Mouse (Mus musculus) stomach, embryonic 16.5 days (tissue): Measurements from ENCODE around the gene Kifc1. TPM values are rescaled to one million over a fixed set of nuclear protein-coding genes. Genes with fewer than 3 reads are reported as not detected.

ENCODE experiments used
- ATAC-seq: fragments of 200-750 bp; cut with Nextera tagmentation; 2 replicates; pipeline ENCODE4 v1.8.0; 2017; ENCODE audit warnings: moderate number of reproducible peaks, moderate TSS enrichment; ENCODE audit not compliant: insufficient read depth, low FRiP score
- H3K27ac ChIP-seq: fragments of 300-500 bp; sonication (generic); 2 replicates; pipeline ENCODE4 v1.5.1; 2014; ENCODE audit warnings: low read length
- H3K27me3 ChIP-seq: fragments of 300-500 bp; sonication (generic); 2 replicates; pipeline ENCODE4 v1.6.1; 2014; ENCODE audit warnings: low read length, control low read depth, mixed read lengths; ENCODE audit not compliant: control insufficient read depth, insufficient read depth
- H3K36me3 ChIP-seq: fragments of 300-500 bp; sonication (generic); 2 replicates; pipeline ENCODE4 v1.6.1; 2014; ENCODE audit warnings: low read length; ENCODE audit not compliant: control insufficient read depth, insufficient read depth
- H3K4me1 ChIP-seq: fragments of 300-500 bp; sonication (generic); 2 replicates; pipeline ENCODE4 v1.6.1; 2014; ENCODE audit warnings: low read length, control low read depth, mixed read lengths; ENCODE audit not compliant: control insufficient read depth, insufficient read depth
- H3K4me2 ChIP-seq: fragments of 300-500 bp; sonication (generic); 2 replicates; pipeline ENCODE4 v1.6.1; 2014; ENCODE audit warnings: low read depth, low read length, mixed read lengths
- H3K4me3 ChIP-seq: fragments of 300-500 bp; sonication (generic); replicated peaks from 2 replicates; pipeline ENCODE4 v1.5.1; 2014; ENCODE audit warnings: mild to moderate bottlenecking, low read length
- H3K9ac ChIP-seq: fragments of 300-500 bp; sonication (generic); 2 replicates; pipeline ENCODE4 v1.6.1; 2014; ENCODE audit warnings: low read length
- H3K9me3 ChIP-seq: fragments of 300-500 bp; sonication (generic); replicated peaks from 2 replicates; pipeline ENCODE4 v1.6.1; 2016; ENCODE audit warnings: low read length, control low read depth; ENCODE audit not compliant: control insufficient read depth
- WGBS: fragments of 180-500 bp; shearing (Covaris S2); extraction: QIAGEN DNeasy Blood & Tissue Kit; methylation state at CpG from one replicate; pipeline ENCODE4 v1.1.7; 2014; 5-methylcytosine and 5-hydroxymethylcytosine counted together
- polyA plus RNA-seq: library from polyadenylated mRNA; unstranded; fragments of >200 nt; fragmentation: Nextera tagmentation; extraction: Ambion mirVana; gene quantifications from 2 replicates; pipeline ENCODE4 v1.2.1, GENCODE M21; 2015

Gene Kifc1
- polyA plus RNA-seq, 1 experiment from 2014 or later: 6.9 TPM

- under 1% methylated on average over 42 of the region's 45 CpGs for WGBS
These were observed 40.1 kb upstream of the Kifc1 start for GRCm38 (mm10) chr17:33930280-33931158.

GRCm38 (mm10) chr17:33929371-33930279 lies 39.2 kb upstream of the Kifc1 start, which contains the start of gene Rgl2:
TSS of gene Rgl2 (plus strand) at chr17:33929543.
- WGBS: under 1% methylated on average over 74 of the region's 80 CpGs
- Histone ChIP-seq H3K27ac (peak within 1 kb of the TSS; percentile 99), H3K4me1 (peaks cover 19% of the 10 kb centered on the region), H3K36me3 (no peaks in the 10 kb centered on the region), H3K4me3 (peak within 1 kb of the TSS; percentile 63), H3K27me3 (no peaks in the 10 kb centered on the region), H3K9me3 (no peaks in the 10 kb centered on the region), H3K4me2 (peak within 1 kb of the TSS; percentile 68), H3K9ac (peak within 1 kb of the TSS; percentile 82)
- peak; percentile 89 for ATAC-seq

More at GRCm38 (mm10) chr17:33930280-33931158, 40.1 kb upstream of the Kifc1 start:
- H3K4me3 ChIP-seq: peak overlapping the region; percentile 63
- H3K4me1 ChIP-seq: peaks cover 19% of the 10 kb centered on the region
- H3K9me3 ChIP-seq: no peaks in the 10 kb centered on the region
- peak; percentile 19; the same call in 1 of the 2 replicates for ATAC-seq
- H3K9ac ChIP-seq: peak overlapping the region; percentile 82
- peak overlapping the region; percentile 68 for H3K4me2 ChIP-seq
- no peaks in the 10 kb centered on the region for H3K27me3 ChIP-seq
- H3K27ac ChIP-seq: peak overlapping the region; percentile 99
- 0 out of 2 replicates have a peak, but pooled peaks cover 3% of the 10 kb centered on the region for H3K36me3 ChIP-seq

DNA sequence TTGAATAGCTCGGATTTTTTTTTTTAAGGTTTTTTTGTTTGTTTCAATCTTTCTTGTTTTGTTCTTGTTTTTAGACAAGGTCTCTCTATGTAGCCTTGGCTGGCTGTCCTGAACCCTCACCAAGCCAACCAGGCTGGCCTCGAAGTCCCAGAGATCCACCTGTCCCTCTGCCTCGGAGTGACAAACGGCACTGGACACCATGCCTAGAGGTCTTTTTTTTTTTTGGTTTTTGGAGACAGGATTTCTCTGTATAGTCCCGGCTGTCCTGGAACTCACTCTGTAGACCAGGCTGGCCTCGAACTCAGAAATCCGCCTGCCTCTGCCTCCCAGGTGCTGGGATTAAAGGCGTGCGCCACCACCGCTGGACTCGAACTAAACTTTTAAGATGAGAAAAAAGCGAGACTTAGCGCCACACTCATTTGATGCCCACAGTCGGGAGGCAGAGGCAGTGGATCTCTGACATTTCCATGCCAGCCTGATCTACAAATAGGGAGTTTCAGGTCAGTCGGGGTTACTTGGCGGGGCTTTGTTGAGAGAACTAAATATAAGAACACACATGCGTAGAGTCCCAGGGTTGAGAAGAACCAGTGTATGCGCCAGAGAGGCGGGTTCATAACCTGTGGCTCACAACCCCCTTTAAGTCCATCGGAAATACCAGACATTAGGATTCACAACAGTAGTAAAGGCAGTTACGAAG lies 37.9 kb upstream of the Kifc1 start:
- 58% methylated on average over 21 of the region's 21 CpGs for WGBS
- H3K4me2 ChIP-seq: peak overlapping the region; percentile 68
- no peaks in the 10 kb centered on the region for H3K27me3 ChIP-seq
- H3K36me3 ChIP-seq: no peaks in the 10 kb centered on the region
- peak overlapping the region; percentile 63 for H3K4me3 ChIP-seq
- no peak for ATAC-seq
- peaks cover 19% of the 10 kb centered on the region for H3K4me1 ChIP-seq
- no peak overlapping the region for H3K27ac ChIP-seq
- no peaks in the 10 kb centered on the region for H3K9me3 ChIP-seq
- peak overlapping the region; percentile 82 for H3K9ac ChIP-seq

DNA sequence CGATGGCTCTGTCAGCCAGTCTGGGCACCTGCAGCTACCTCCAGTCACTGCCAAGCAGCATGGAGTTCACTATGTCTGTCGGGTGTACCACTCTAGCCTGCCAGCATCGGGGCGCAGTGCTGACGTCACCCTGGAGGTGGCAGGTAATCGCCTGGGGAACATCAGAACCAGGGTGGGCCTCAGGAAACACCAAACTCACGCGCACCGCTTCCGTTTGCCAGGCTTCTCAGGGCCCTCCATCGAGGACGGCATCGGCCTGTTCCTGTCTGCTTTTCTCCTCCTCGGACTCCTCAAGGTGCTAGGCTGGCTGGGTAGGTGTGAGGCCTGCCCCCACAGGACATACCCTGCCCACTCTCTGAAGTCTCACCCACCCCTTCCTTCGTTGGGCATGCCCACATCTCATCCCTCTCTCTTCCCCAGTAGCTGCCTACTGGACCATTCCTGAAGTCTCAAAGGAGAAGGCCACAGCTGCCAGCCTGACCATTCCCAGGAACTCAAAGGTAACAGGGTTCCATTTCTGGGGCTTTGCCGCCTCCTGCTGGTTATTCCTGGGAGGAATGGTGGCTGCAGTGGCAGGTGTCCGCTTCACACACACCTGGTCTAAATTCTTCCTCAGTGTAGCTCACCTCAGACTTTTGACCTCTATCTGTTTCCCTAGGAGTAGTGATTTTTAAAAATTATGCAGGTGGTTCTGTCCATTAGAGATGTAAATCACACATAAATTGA lies 35.9 kb upstream of the Kifc1 start:
- Histone ChIP-seq H3K27ac (no peak overlapping the region), H3K9me3 (no peaks in the 10 kb centered on the region), H3K4me3 (no peak overlapping the region), H3K9ac (no peak overlapping the region), H3K36me3 (no peaks in the 10 kb centered on the region), H3K4me1 (peaks cover 17% of the 10 kb centered on the region), H3K4me2 (no peak overlapping the region), H3K27me3 (no peaks in the 10 kb centered on the region)
- no peak for ATAC-seq
- 74% methylated on average over 17 of the region's 17 CpGs for WGBS

- Histone ChIP-seq H3K4me1 (peaks cover 10% of the 10 kb centered on the region), H3K9ac (no peak overlapping the region), H3K36me3 (no peaks in the 10 kb centered on the region), H3K4me3 (no peak overlapping the region), H3K27me3 (no peaks in the 10 kb centered on the region), H3K4me2 (no peak overlapping the region), H3K27ac (no peak overlapping the region), H3K9me3 (no peaks in the 10 kb centered on the region)
- no peak for ATAC-seq
- WGBS: 82% methylated on average over 21 of the region's 21 CpGs
These were observed 35.1 kb upstream of the Kifc1 start for GRCm38 (mm10) chr17:33925406-33926116.

DNA sequence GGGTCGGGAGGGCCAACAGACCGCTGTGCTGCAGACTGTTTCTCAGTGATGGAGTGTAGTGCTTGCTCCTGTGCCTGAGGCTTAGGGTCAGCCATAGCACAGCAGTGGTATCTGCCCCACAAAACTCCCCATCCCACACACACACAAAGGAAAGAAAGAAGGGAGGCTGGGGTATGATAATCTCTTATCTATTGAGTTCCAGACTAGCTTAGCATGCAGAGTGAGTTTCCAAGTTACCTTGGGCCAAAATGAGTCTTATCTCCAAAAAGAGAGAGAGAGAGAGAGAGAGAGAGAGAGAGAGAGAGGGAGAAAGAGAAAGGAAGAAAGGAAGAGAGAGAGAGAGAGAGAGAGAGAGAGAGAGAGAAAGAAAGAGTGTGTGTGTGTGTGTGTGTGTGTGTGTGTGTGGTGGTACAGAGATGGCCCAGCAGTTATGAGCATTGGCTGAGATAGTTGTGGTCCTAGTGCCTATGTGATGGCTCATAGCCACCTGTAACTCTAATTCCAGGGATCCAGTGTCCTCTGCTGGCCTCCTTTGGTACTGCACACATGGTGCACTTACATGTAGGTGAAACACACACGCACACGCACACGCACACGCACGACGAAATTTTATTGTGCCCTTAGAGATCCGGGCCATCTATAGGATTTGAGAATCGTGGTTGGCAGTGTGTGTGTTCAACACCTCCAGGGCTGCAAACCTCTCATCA lies 34.3 kb upstream of the Kifc1 start:
- Histone ChIP-seq H3K9me3 (no peaks in the 10 kb centered on the region), H3K27me3 (no peaks in the 10 kb centered on the region), H3K4me2 (no peak overlapping the region), H3K36me3 (no peaks in the 10 kb centered on the region), H3K4me1 (peaks cover 10% of the 10 kb centered on the region), H3K4me3 (no peak overlapping the region), H3K27ac (no peak overlapping the region), H3K9ac (no peak overlapping the region)
- no peak for ATAC-seq
- WGBS: 88% methylated on average over 10 of the region's 10 CpGs

DNA sequence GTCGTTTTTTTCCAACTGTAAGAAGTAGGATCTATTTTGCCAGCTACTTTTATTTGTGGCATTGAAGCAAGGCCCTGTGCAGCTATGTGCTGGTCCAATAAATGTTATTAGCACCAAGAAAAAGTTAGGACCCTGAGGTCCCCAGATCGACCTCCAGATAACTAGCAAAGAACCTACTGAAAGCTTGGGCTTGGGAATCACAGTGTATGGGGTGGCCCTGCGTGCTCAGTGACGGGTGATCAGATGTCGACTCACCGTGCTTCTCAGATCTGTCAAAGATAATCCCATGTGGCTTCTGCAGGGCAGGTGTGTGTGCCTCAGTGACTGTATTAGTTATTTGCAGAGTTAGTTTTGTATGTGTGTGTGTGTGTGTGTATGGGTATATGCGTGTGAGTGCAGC lies 30.9 kb upstream of the Kifc1 start:
- Histone ChIP-seq H3K27ac (no peak overlapping the region), H3K4me3 (no peak overlapping the region), H3K27me3 (no peaks in the 10 kb centered on the region), H3K36me3 (0 out of 2 replicates have a peak, but pooled peaks cover 4% of the 10 kb centered on the region), H3K9ac (no peak overlapping the region), H3K9me3 (no peaks in the 10 kb centered on the region), H3K4me1 (peaks cover 18% of the 10 kb centered on the region), H3K4me2 (no peak overlapping the region)
- ATAC-seq: no peak
- 83% methylated on average over 7 of the region's 7 CpGs for WGBS
